Mouse (Mus musculus) embryonic stem cell, embryonic (primary cell): ENCODE results near the gene Zfx.

Source experiments
- CTCF ChIA-PET, 4 experiments: fragments of 300-600 bp in 2 of 4; fragments of 350-600 bp in 2 of 4; sonication (Branson Sonifier 250); formaldehyde crosslinking; loops; one replicate each; lab custom pipeline; 2022; ENCODE audit warnings: inconsistent platforms in 2 of 4; lab: Charles Lee
- POLR2A ChIA-PET, 4 experiments: fragments of 300-600 bp in 2 of 4; fragments of 350-600 bp in 2 of 4; sonication (Branson Sonifier 250); formaldehyde crosslinking; loops; one replicate each; lab custom pipeline; 2022; ENCODE audit warnings: antibody characterized with exemption in 4 of 4, inconsistent platforms in 1 of 4; lab: Charles Lee

The Zfx gene

GRCm38 (mm10) chrX:94123059-94123839 lies at the start of gene Zfx:
TSS of gene Zfx (minus strand) at chrX:94123702.
- ChIA-PET POLR2A (interaction anchor here (0.6 to 3.1 kb wide), 36 partner anchors 8 to 486 kb away, joined by 3 to 25 read pairs (median 4); partner anchors contain the start of genes Eif2s3x (in 2 of the 4) and AU015836 (in 1 of the 4)), CTCF (interaction anchor here in 1 of 4 experiments (0.6 kb wide), 1 partner anchor 842 kb away, joined by 4 read pairs; no protein-coding TSS in a partner anchor)

- ChIA-PET POLR2A (interaction anchor here in 3 of 4 experiments (0.6 to 0.9 kb wide), 5 partner anchors 8 to 31 kb away, joined by 3 to 4 read pairs (median 3); no protein-coding TSS in a partner anchor), CTCF (interaction anchor here in 1 of 4 experiments (1.0 kb wide), 1 partner anchor 12 kb away, joined by 3 read pairs; no protein-coding TSS in a partner anchor)
These were observed 45.8 kb upstream of the Zfx start for GRCm38 (mm10) chrX:94169348-94169747.

GRCm38 (mm10) chrX:94152251-94152830 lies 28.8 kb upstream of the Zfx start:
- CTCF ChIA-PET: no interaction called here
- POLR2A ChIA-PET: interaction anchor here in 3 of 4 experiments (0.6 to 1.2 kb wide), 4 partner anchors 22 to 390 kb away, joined by 3 to 4 read pairs (median 4); partner anchors contain the start of gene Maged1 (in 1 of the 3)

- ChIA-PET POLR2A (interaction anchor here (0.7 to 1.5 kb wide), 13 partner anchors 9 to 1200 kb away, joined by 3 to 7 read pairs (median 3); partner anchors contain the start of gene Zfx (in 1 of the 4)), CTCF (interaction anchor here in 2 of 4 experiments (0.6 kb wide), 3 partner anchors 44 to 724 kb away, joined by 3 to 7 read pairs (median 4); no protein-coding TSS in a partner anchor)
These were observed 27.0 kb upstream of the Zfx start for GRCm38 (mm10) chrX:94150471-94150870.

- CTCF ChIA-PET: no interaction called here
- POLR2A ChIA-PET: interaction anchor here (0.6 to 1.3 kb wide), 7 partner anchors 9 to 20 kb away, joined by 3 to 7 read pairs (median 4); partner anchors contain the start of gene Zfx (in 2 of the 4)
These were observed 18.7 kb upstream of the Zfx start for GRCm38 (mm10) chrX:94142004-94142771.

- CTCF ChIA-PET: interaction anchor here in 1 of 4 experiments (0.6 kb wide), 1 partner anchor 486 kb away, joined by 3 read pairs; no protein-coding TSS in a partner anchor
- POLR2A ChIA-PET: interaction anchor here in 2 of 4 experiments (0.5 to 1.9 kb wide), 3 partner anchors 10 to 96 kb away, joined by 3 to 5 read pairs (median 4); partner anchors contain the start of gene Zfx (in 1 of the 2)
These were observed 16.6 kb upstream of the Zfx start for GRCm38 (mm10) chrX:94140080-94140479.

- CTCF ChIA-PET: interaction anchor here in 1 of 4 experiments (1.2 kb wide), 1 partner anchor 8 kb away, joined by 3 read pairs; no protein-coding TSS in a partner anchor
- POLR2A ChIA-PET: interaction anchor here in 2 of 4 experiments (0.6 to 1.1 kb wide), 4 partner anchors 14 to 31 kb away, joined by 3 read pairs; no protein-coding TSS in a partner anchor
These were observed 14.8 kb upstream of the Zfx start for GRCm38 (mm10) chrX:94138256-94138655.

GRCm38 (mm10) chrX:94135084-94135483 lies 11.6 kb upstream of the Zfx start:
- ChIA-PET POLR2A (interaction anchor here in 1 of 4 experiments (2.0 kb wide), 1 partner anchor 13 kb away, joined by 8 read pairs; no protein-coding TSS in a partner anchor), CTCF (no interaction called here)

- ChIA-PET CTCF (interaction anchor here in 1 of 4 experiments (0.5 to 0.6 kb wide), 2 partner anchors 49 to 52 kb away, joined by 3 to 4 read pairs; no protein-coding TSS in a partner anchor), POLR2A (interaction anchor here (0.6 to 2.0 kb wide), 9 partner anchors 11 to 79 kb away, joined by 3 to 8 read pairs (median 4); partner anchors contain the start of genes Zfx (in 2 of the 4) and Eif2s3x (in 1 of the 4))
These were observed 10.0 kb upstream of the Zfx start for GRCm38 (mm10) chrX:94133551-94133950.

GRCm38 (mm10) chrX:94132239-94132638 lies 8.7 kb upstream of the Zfx start:
- POLR2A ChIA-PET: interaction anchor here in 1 of 4 experiments (2.1 to 2.4 kb wide), 2 partner anchors 10 to 45 kb away, joined by 9 to 10 read pairs; no protein-coding TSS in a partner anchor
- CTCF ChIA-PET: no interaction called here

GRCm38 (mm10) chrX:94129712-94130111 lies 6.2 kb upstream of the Zfx start:
- ChIA-PET POLR2A (interaction anchor here (0.6 to 2.4 kb wide), 4 partner anchors 44 to 247 kb away, joined by 3 to 9 read pairs (median 4); no protein-coding TSS in a partner anchor), CTCF (interaction anchor here in 1 of 4 experiments (0.6 to 1.3 kb wide), 3 partner anchors 9 to 311 kb away, joined by 3 read pairs; no protein-coding TSS in a partner anchor)

GRCm38 (mm10) chrX:94125950-94126349 lies 2.4 kb upstream of the Zfx start:
- ChIA-PET CTCF (no interaction called here), POLR2A (interaction anchor here in 1 of 4 experiments (0.7 kb wide), 1 partner anchor 16 kb away, joined by 5 read pairs; no protein-coding TSS in a partner anchor)

GRCm38 (mm10) chrX:94122709-94123058 lies 818 bp downstream of the Zfx start:
- POLR2A ChIA-PET: interaction anchor here (0.8 to 3.1 kb wide), 28 partner anchors 9 to 419 kb away, joined by 3 to 25 read pairs (median 4); partner anchors contain the start of genes Eif2s3x (in 2 of the 4), AU015836 (in 1 of the 4), Apoo (in 1 of the 4) and Fam90a1b (in 1 of the 4)
- CTCF ChIA-PET: no interaction called here

- POLR2A ChIA-PET: interaction anchor here (0.6 to 3.1 kb wide), 34 partner anchors 9 to 466 kb away, joined by 3 to 25 read pairs (median 4); partner anchors contain the start of genes Eif2s3x (in 2 of the 4), AU015836 (in 1 of the 4), Apoo (in 1 of the 4) and Fam90a1b (in 1 of the 4)
- CTCF ChIA-PET: interaction anchor here in 1 of 4 experiments (0.7 kb wide), 1 partner anchor 8 kb away, joined by 3 read pairs; no protein-coding TSS in a partner anchor
These were observed 1.4 kb downstream of the Zfx start for GRCm38 (mm10) chrX:94121866-94122708.

- ChIA-PET CTCF (interaction anchor here in 2 of 4 experiments (0.6 to 0.7 kb wide), 2 partner anchors 9 to 61 kb away, joined by 3 to 6 read pairs; no protein-coding TSS in a partner anchor), POLR2A (interaction anchor here in 3 of 4 experiments (0.6 to 3.1 kb wide), 19 partner anchors 10 to 466 kb away, joined by 3 to 25 read pairs (median 4); partner anchors contain the start of genes Eif2s3x (in 2 of the 3), Apoo (in 1 of the 3) and Fam90a1b (in 1 of the 3))
These were observed 2.2 kb downstream of the Zfx start for GRCm38 (mm10) chrX:94121161-94121856.
